Mouse (Mus musculus) liver, embryonic 16.5 days (tissue): ENCODE results near the gene Efna3. TPM values are rescaled to one million over a fixed set of nuclear protein-coding genes. Genes with fewer than 3 reads are reported as not detected.

Experiments used
- ATAC-seq: fragments of 200-750 bp; cut with Nextera tagmentation; 2 replicates; pipeline ENCODE4 v1.8.0; 2017; ENCODE audit warnings: low read depth, mild to moderate bottlenecking, moderate number of reproducible peaks, moderate library complexity
- H3K27ac ChIP-seq: fragments of 300-500 bp; sonication (generic); 2 replicates; pipeline ENCODE4 v1.5.1; 2014; ENCODE audit warnings: mild to moderate bottlenecking, low read length
- H3K27me3 ChIP-seq: fragments of 300-500 bp; sonication (generic); 2 replicates; pipeline ENCODE4 v1.6.1; 2014; ENCODE audit warnings: low read depth, low read length, mixed read lengths; ENCODE audit not compliant: control insufficient read depth, insufficient read depth
- H3K36me3 ChIP-seq: fragments of 300-500 bp; sonication (generic); 2 replicates; pipeline ENCODE4 v1.6.1; 2014; ENCODE audit warnings: mild to moderate bottlenecking; ENCODE audit not compliant: control insufficient read depth, insufficient read depth
- H3K4me1 ChIP-seq: fragments of 300-500 bp; sonication (generic); 2 replicates; pipeline ENCODE4 v1.6.1; 2014; ENCODE audit warnings: low read depth, low read length, mixed read lengths; ENCODE audit not compliant: control insufficient read depth
- H3K4me2 ChIP-seq: fragments of 300-500 bp; sonication (generic); 2 replicates; pipeline ENCODE4 v1.6.1; 2014; ENCODE audit warnings: low read depth, low read length, mixed read lengths
- H3K4me3 ChIP-seq: fragments of 300-500 bp; sonication (generic); 2 replicates; pipeline ENCODE4 v1.5.1; 2014; ENCODE audit warnings: low read depth, mild to moderate bottlenecking, low read length
- H3K9ac ChIP-seq: fragments of 300-500 bp; sonication (generic); 2 replicates; pipeline ENCODE4 v1.6.1; 2014; ENCODE audit warnings: low read depth, low read length
- H3K9me3 ChIP-seq: fragments of 300-500 bp; sonication (generic); replicated peaks from 2 replicates; pipeline ENCODE4 v1.6.1; 2016; ENCODE audit warnings: low read length; ENCODE audit not compliant: control insufficient read depth
- WGBS: fragments of 180-500 bp; shearing (Covaris S2); extraction: QIAGEN DNeasy Blood & Tissue Kit; methylation state at CpG from one replicate; pipeline ENCODE4 v1.1.7; 2014; ENCODE audit not compliant: insufficient replicate concordance; 5-methylcytosine and 5-hydroxymethylcytosine counted together
- polyA plus RNA-seq: library from polyadenylated mRNA; unstranded; fragments of >200 nt; fragmentation: Nextera tagmentation; extraction: Ambion mirVana; gene quantifications from 2 replicates; pipeline ENCODE4 v1.2.1, GENCODE M21; 2015

Gene Efna3
- polyA plus RNA-seq, result 0.63 and 0.94 TPM in 2 replicates

GRCm38 (mm10) chr3:89322514-89323165 is at the start of gene Efna3:
TSS of gene Efna3 (minus strand) at chr3:89322965.
- ATAC-seq, result peak; percentile 32; the same call in 1 of the 2 replicates

DNA sequence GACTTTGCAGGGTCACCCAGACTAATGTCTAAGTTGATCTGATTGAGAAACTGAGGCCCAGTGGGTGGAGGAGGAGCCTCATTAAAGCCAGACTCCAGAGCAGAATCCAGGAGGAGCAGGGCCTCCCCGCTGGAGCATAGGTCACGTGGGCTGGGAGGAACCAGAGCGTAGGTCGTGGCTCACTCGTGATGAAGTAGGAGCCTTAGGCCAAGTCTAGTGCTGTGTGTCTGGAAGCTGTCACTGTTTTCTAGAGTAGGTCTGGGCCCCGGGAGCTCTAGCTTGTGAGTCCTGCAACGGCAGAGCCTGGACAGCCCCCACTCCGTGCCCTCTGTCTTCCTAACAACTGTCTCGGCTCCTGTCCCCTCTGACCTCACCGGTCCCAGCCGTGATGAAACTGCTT is 44.6 kb upstream of the Efna3 start:
- H3K36me3 ChIP-seq, result no peaks in the 10 kb centered on the region
- WGBS, result 56% methylated on average over 11 of the region's 11 CpGs
- H3K4me3 ChIP-seq, result no peak overlapping the region
- H3K4me1 ChIP-seq, result no peaks in the 10 kb centered on the region
- H3K9ac ChIP-seq, result no peak overlapping the region
- H3K27ac ChIP-seq, result no peak overlapping the region
- ATAC-seq, result no peak
- no peaks in the 10 kb centered on the region for H3K27me3 ChIP-seq
- no peak overlapping the region for H3K4me2 ChIP-seq
- no peaks in the 10 kb centered on the region for H3K9me3 ChIP-seq

More at GRCm38 (mm10) chr3:89322514-89323165, at the start of gene Efna3:
- no peaks in the 10 kb centered on the region for H3K36me3 ChIP-seq
- no peak within 1 kb of the TSS for H3K9ac ChIP-seq
- under 1% methylated on average over 50 of the region's 53 CpGs for WGBS
- no peak within 1 kb of the TSS for H3K27ac ChIP-seq
- H3K4me1 ChIP-seq, result peaks cover 28% of the 10 kb centered on the region
- peak within 1 kb of the TSS; percentile 65 for H3K4me2 ChIP-seq
- H3K27me3 ChIP-seq, result peaks cover 78% of the 10 kb centered on the region
- H3K9me3 ChIP-seq, result no peaks in the 10 kb centered on the region
- H3K4me3 ChIP-seq, result peak within 1 kb of the TSS; percentile 47

- no peak overlapping the region for H3K4me2 ChIP-seq
- 65% methylated on average over 20 of the region's 20 CpGs for WGBS
- no peak overlapping the region for H3K27ac ChIP-seq
- no peaks in the 10 kb centered on the region for H3K27me3 ChIP-seq
- H3K36me3 ChIP-seq, result no peaks in the 10 kb centered on the region
- ATAC-seq, result no peak
- no peaks in the 10 kb centered on the region for H3K4me1 ChIP-seq
- no peak overlapping the region for H3K9ac ChIP-seq
- H3K4me3 ChIP-seq, result no peak overlapping the region
- H3K9me3 ChIP-seq, result no peaks in the 10 kb centered on the region
Measured at GRCm38 (mm10) chr3:89365486-89366414, 43.0 kb upstream of the Efna3 start.

- WGBS, result 75% methylated on average over 11 of the region's 11 CpGs
- H3K9me3 ChIP-seq, result no peaks in the 10 kb centered on the region
- no peaks in the 10 kb centered on the region for H3K4me1 ChIP-seq
- no peaks in the 10 kb centered on the region for H3K36me3 ChIP-seq
- H3K4me2 ChIP-seq, result no peak within 1 kb of the TSS
- H3K4me3 ChIP-seq, result no peak within 1 kb of the TSS
- no peak within 1 kb of the TSS for H3K27ac ChIP-seq
- H3K27me3 ChIP-seq, result no peaks in the 10 kb centered on the region
- H3K9ac ChIP-seq, result no peak within 1 kb of the TSS
- no peak for ATAC-seq
Measured at GRCm38 (mm10) chr3:89365153-89365485, 42.4 kb upstream of the Efna3 start, which contains the start of gene Dcst1. TSS of gene Dcst1 (minus strand) at chr3:89365253.

DNA sequence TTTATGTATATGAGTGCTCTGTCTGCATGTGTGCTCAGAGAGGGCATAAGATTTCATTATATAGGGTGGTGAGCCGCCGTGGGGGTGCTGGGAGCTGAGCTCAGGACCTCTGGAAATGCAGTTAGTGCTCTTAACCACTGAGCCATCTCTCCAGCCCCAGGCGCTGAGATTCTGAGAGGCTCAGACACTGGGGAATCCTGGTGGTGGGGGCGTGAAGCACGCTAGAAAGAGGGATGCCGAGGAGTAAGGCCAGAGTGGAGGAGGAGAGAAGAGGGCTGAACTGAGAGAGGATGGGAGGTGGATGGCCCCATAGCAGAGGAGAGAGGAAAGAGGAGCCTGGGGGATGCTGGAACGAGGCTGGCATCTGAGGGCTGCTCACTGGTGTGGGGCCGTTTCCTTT is 41.9 kb upstream of the Efna3 start:
- H3K27ac ChIP-seq, result no peak overlapping the region
- WGBS, result 55% methylated on average over 8 of the region's 8 CpGs
- no peaks in the 10 kb centered on the region for H3K27me3 ChIP-seq
- H3K9ac ChIP-seq, result no peak overlapping the region
- H3K36me3 ChIP-seq, result no peaks in the 10 kb centered on the region
- no peak for ATAC-seq
- H3K4me3 ChIP-seq, result no peak overlapping the region
- H3K4me1 ChIP-seq, result no peaks in the 10 kb centered on the region
- H3K9me3 ChIP-seq, result no peaks in the 10 kb centered on the region
- no peak overlapping the region for H3K4me2 ChIP-seq

GRCm38 (mm10) chr3:89361675-89362074 is 38.9 kb upstream of the Efna3 start, which contains the start of gene Dcst2:
TSS of gene Dcst2 (plus strand) at chr3:89361975.
- Histone ChIP-seq H3K4me2 (no peak within 1 kb of the TSS), H3K9ac (no peak within 1 kb of the TSS), H3K27me3 (no peaks in the 10 kb centered on the region), H3K4me3 (no peak within 1 kb of the TSS), H3K27ac (no peak within 1 kb of the TSS), H3K9me3 (no peaks in the 10 kb centered on the region), H3K36me3 (no peaks in the 10 kb centered on the region), H3K4me1 (no peaks in the 10 kb centered on the region)
- no peak for ATAC-seq
- WGBS, result 74% methylated on average over 7 of the region's 7 CpGs

DNA sequence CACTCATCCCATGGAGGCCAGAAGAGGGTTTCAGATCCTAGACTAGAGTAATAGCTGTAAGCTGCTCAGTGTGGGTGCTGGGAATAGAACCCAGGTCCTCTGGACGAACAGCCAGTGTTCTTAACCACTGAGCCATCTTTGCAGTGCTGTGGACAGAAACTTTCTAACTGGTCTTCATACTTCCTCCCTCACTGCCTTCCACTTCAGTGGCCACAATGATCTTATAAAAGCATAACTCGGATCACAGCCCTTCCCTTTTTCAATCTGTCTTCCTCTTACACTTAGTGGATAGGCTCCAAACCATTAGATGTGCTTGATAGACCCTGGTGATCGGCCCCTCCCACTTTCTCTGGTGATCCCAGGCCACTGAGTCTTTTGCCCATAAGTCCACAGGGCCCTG is 37.5 kb upstream of the Efna3 start:
- Histone ChIP-seq H3K4me2 (no peak overlapping the region), H3K27me3 (no peaks in the 10 kb centered on the region), H3K36me3 (no peaks in the 10 kb centered on the region), H3K9ac (no peak overlapping the region), H3K9me3 (no peaks in the 10 kb centered on the region), H3K4me3 (no peak overlapping the region), H3K27ac (no peak overlapping the region), H3K4me1 (no peaks in the 10 kb centered on the region)
- 34% methylated on average over 3 of the region's 3 CpGs for WGBS
- no peak for ATAC-seq

- Histone ChIP-seq H3K36me3 (no peaks in the 10 kb centered on the region), H3K4me3 (no peak overlapping the region), H3K4me1 (no peaks in the 10 kb centered on the region), H3K27ac (no peak overlapping the region), H3K9me3 (no peaks in the 10 kb centered on the region), H3K4me2 (no peak overlapping the region), H3K27me3 (no peaks in the 10 kb centered on the region), H3K9ac (no peak overlapping the region)
- ATAC-seq, result no peak
- WGBS, result 48% methylated on average over 6 of the region's 6 CpGs
Measured at GRCm38 (mm10) chr3:89359630-89360029, 36.9 kb upstream of the Efna3 start.

DNA sequence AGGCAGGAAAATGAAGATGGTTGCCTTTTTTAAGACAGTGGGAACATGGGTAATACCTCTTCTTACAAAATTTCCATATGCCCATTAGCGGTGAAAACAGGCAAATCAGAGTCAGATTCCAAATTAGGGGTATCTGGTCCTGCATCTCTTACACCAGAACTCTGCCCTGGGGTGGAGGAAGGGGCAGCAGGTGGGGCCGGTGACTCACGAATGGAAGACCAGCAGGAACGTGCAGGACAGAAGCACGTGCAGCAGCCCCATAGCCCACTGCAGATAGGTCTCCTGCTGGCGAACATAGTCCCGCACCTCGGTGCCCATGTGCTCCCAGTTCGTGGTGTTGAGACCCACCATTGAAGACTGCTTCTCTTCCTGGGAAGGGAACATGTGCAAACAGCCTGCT is 33.3 kb upstream of the Efna3 start:
- Histone ChIP-seq H3K36me3 (no peaks in the 10 kb centered on the region), H3K27ac (no peak overlapping the region), H3K9ac (no peak overlapping the region), H3K9me3 (no peaks in the 10 kb centered on the region), H3K27me3 (peaks cover 8% of the 10 kb centered on the region), H3K4me1 (no peaks in the 10 kb centered on the region), H3K4me3 (no peak overlapping the region), H3K4me2 (no peak overlapping the region)
- WGBS, result 60% methylated on average over 9 of the region's 9 CpGs
- ATAC-seq, result no peak
